In the genomic region with DNA sequence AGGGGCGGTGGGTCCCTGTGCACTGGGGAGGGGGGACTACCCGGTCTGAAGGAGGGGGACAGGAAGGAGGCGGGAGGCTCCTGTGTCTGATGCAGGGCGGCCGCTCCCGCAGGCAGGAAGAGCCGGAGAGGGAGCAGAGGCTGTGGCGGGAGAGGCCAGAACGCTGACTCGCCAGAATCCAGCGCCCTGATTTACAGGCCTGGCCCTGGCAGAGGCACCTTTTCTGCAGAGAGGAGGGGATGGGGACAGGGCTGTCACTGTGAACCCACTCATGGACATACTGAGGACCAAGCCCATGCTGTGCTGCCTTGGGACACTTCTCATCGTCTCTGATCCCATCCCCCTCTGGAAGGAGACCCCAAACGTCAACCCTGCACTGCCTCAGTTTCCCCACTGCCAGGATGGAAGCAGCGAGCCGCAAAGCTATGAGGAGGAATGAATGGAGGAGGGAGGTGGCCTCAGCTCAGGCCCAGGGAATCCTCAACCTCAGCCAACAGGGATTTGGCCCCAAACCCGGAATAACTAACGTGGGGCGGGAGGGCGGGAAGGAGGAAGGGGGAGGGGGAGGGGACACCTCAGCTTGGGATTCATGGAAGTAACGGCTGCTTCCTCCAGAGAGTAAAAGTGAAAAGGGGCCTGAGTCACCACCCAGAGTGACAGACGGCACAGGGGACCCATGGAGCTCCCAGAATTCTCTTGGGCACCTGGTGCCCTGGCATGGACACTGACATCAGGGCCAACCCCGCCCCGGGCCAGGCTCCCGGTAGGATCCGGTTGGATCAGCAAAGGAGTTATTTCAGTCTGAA, we compare ENCODE assay signal across 9 mouse cellular contexts. TPM values are rescaled to one million over a fixed set of nuclear protein-coding genes. Genes with fewer than 3 reads are reported as not detected.
DNase-seq lines count a peak whose midpoint lies in the region; ATAC-seq and TF ChIP-seq lines count a peak whose summit lies in the region.
"Had no signal": no experiment of that assay in that cellular context is flagged by ENCODE, and none has a peak within 500 bp of the region (broad histone marks: within the 10 kb centered on the region; RNA-seq: fewer than 3 reads in every experiment).

No protein-coding gene starts in this region.

- H3K4me2 ChIP-seq in hindbrain, postnatal 0 days (ENCODE audit: low read depth, low read length), result peak overlapping the region; percentile 26
- H3K4me2 ChIP-seq in limb, embryonic 11.5 days (ENCODE audit: low read depth, severe bottlenecking), result peak overlapping the region; percentile 20; the same call in 1 of the 2 replicates
- peak overlapping the region; percentile 97 for H3K4me2 ChIP-seq in myocyte (ENCODE audit: low read depth)

- H3ac ChIP-seq in myocyte (ENCODE audit: control insufficient read depth, insufficient read length), result peak overlapping the region; percentile 43

- no peaks in the 10 kb centered on the region for H3K27me3 ChIP-seq in hindbrain, postnatal 0 days (ENCODE audit: insufficient read depth, low read length)
- H3K27me3 ChIP-seq in limb, embryonic 11.5 days (ENCODE audit: control insufficient read depth, insufficient read depth, low read length), result peaks cover 40% of the 10 kb centered on the region
- H3K27me3 ChIP-seq in myocyte (ENCODE audit: control insufficient read depth, insufficient read depth, insufficient read length), result no peaks in the 10 kb centered on the region

- no peak overlapping the region; the same call in 1 of the 2 replicates for H3K9ac ChIP-seq in hindbrain, postnatal 0 days (replicated peaks; ENCODE audit: low read length)
- H3K9ac ChIP-seq in limb, embryonic 11.5 days (ENCODE audit: low read length), result no peak overlapping the region

- WGBS in hindbrain, postnatal 0 days, result 7% methylated on average over 23 of the region's 25 CpGs
- WGBS in limb, embryonic 11.5 days, result 3% methylated on average over 25 of the region's 25 CpGs

- H3K36me3 ChIP-seq in hindbrain, postnatal 0 days (ENCODE audit: insufficient read depth, low read length), result no peaks in the 10 kb centered on the region
- H3K36me3 ChIP-seq in limb, embryonic 11.5 days (ENCODE audit: control insufficient read depth, insufficient read depth, low read length), result no peaks in the 10 kb centered on the region
- H3K36me3 ChIP-seq in myocyte (ENCODE audit: control insufficient read depth, insufficient read depth), result no peaks in the 10 kb centered on the region

- peak overlapping the region; percentile 54; the same call in 1 of the 2 replicates for H3K27ac ChIP-seq in hindbrain, postnatal 0 days
- H3K27ac ChIP-seq in limb, embryonic 11.5 days (replicated peaks; ENCODE audit: low read depth, low read length), result no peak overlapping the region
- H3K27ac ChIP-seq: macrophage had no signal

- peaks cover 9% of the 10 kb centered on the region for H3K4me1 ChIP-seq in hindbrain, postnatal 0 days (ENCODE audit: insufficient read depth, low read length)
- H3K4me1 ChIP-seq in limb, embryonic 11.5 days (ENCODE audit: control insufficient read depth, insufficient read depth, low read length), result peaks cover 10% of the 10 kb centered on the region

- peak; percentile 13 for DNase-seq in right cerebral cortex, postnatal 25 days
- DNase-seq in right cerebral cortex, postnatal 36 days (ENCODE audit: low spot score in 2 of 2), result no peak
- DNase-seq in cerebellum, postnatal 14 days, result peak; percentile 84 to 86
- peak; percentile 88 for DNase-seq in gastrocnemius, postnatal 25 days
- DNase-seq in hindbrain, postnatal 0 days (ENCODE audit: low spot score), result peak; percentile 51
- peak; percentile 29 for DNase-seq in limb, embryonic 11.5 days (ENCODE audit: low spot score)

- H3K4me3 ChIP-seq in hindbrain, postnatal 0 days (ENCODE audit: low read length), result 0 out of 2 replicates have a peak overlapping the region, but pooled peaks have one; percentile 4
- no peak overlapping the region for H3K4me3 ChIP-seq in limb, embryonic 11.5 days (ENCODE audit: low read depth, low read length)
- H3K4me3 ChIP-seq in myocyte, result peak overlapping the region; percentile 91

- H3K9me3 ChIP-seq in hindbrain, postnatal 0 days (ENCODE audit: low read length), result no peaks in the 10 kb centered on the region
- no peaks in the 10 kb centered on the region for H3K9me3 ChIP-seq in limb, embryonic 11.5 days (ENCODE audit: control insufficient read depth, low read length)

- peaks cover 94% of the 10 kb centered on the region for H3K79me2 ChIP-seq in myocyte (ENCODE audit: control insufficient read depth, insufficient read depth)

- no peak for TF ChIP-seq CTCF in hindbrain, postnatal 0 days (IDR thresholded peaks at IDR 0.05; ENCODE audit: low read depth)

- TF ChIP-seq POLR2A in myocyte (IDR thresholded peaks at IDR 0.05; ENCODE audit: insufficient read length, low read depth), result no peak

- peak; percentile 9; the same call in 1 of the 2 replicates for ATAC-seq in hindbrain, postnatal 0 days
- no peak for ATAC-seq in limb, embryonic 11.5 days (ENCODE audit: insufficient number of reproducible peaks, low FRiP score, low TSS enrichment, low read depth)
- no peak for ATAC-seq in activated CD4-positive, CD25-positive, alpha-beta regulatory T cell, adult 4 months

TF ChIP-seq in myocyte, 11 proteins besides CTCF, POLR2A, EP300 and RAD21:
- TF ChIP-seq MYOD1 (IDR thresholded peaks at IDR 0.05; ENCODE audit: control insufficient read depth in 1 of 3, insufficient read length in 2 of 3, low read depth in 2 of 3) (peak in 1 of 3 experiments; percentile 34), POLR2AphosphoS2 (IDR thresholded peaks at IDR 0.05; ENCODE audit: insufficient read length, low read depth) (peak; percentile 9), TCF3 (IDR thresholded peaks at IDR 0.05; ENCODE audit: insufficient read length, low read depth) (no peak), MYOG (IDR thresholded peaks at IDR 0.05; ENCODE audit: control insufficient read depth in 1 of 3, insufficient read depth in 1 of 3, insufficient read length in 2 of 3, low read depth in 2 of 3) (peak in 1 of 3 experiments; percentile 44), USF1 (IDR thresholded peaks at IDR 0.05; ENCODE audit: low read depth) (no peak)

RNA-seq across cellular contexts. Expression of a gene that starts 31.0 kb away (rescaled TPM):
- total RNA-seq in gastrocnemius, postnatal 25 days (2021), result 100 to 1,000 TPM; 215 to 268 TPM
- total RNA-seq in hindbrain, postnatal 0 days (2014; rRNA removed), result 17.2 and 26.5 TPM in 2 replicates
- polyA plus RNA-seq in hindbrain, postnatal 0 days (2015; fragmentation: Nextera tagmentation; extraction: Ambion mirVana), result 33.8 and 34.6 TPM in 2 replicates
- polyA plus RNA-seq in limb, embryonic 11.5 days (2014; fragmentation: Nextera tagmentation; extraction: Ambion mirVana), result 16.7 and 18.7 TPM in 2 replicates
- polyA plus RNA-seq in myocyte (2012; fragmentation: generic; extraction: Trizol), result 115 TPM
- polyA plus RNA-seq in activated CD4-positive, CD25-positive, alpha-beta regulatory T cell, adult 4 months (2017; shearing (Covaris generic)), result 10 to 100 TPM; 15.2 to 16.0 TPM

RNA-seq across cellular contexts. Expression of a gene that starts 31.6 kb away (rescaled TPM):
- under 1 TPM in 1 of 2 experiments, not detected in 1; 0.67 TPM for total RNA-seq in gastrocnemius, postnatal 25 days (2021)
- total RNA-seq in hindbrain, postnatal 0 days (2014; rRNA removed), result 2.9 and 3.7 TPM in 2 replicates
- polyA plus RNA-seq in hindbrain, postnatal 0 days (2015; fragmentation: Nextera tagmentation; extraction: Ambion mirVana), result 1.4 and 1.7 TPM in 2 replicates
- polyA plus RNA-seq in limb, embryonic 11.5 days (2014; fragmentation: Nextera tagmentation; extraction: Ambion mirVana), result 3.4 and 3.5 TPM in 2 replicates
- polyA plus RNA-seq in myocyte (2012; fragmentation: generic; extraction: Trizol), result 0.30 TPM
- 10 to 100 TPM in 1 of 2 experiments, 1 to 10 TPM in 1; 7.3 to 13.3 TPM for polyA plus RNA-seq in activated CD4-positive, CD25-positive, alpha-beta regulatory T cell, adult 4 months (2017; shearing (Covaris generic))

RNA-seq across cellular contexts. Expression of a gene that starts 35.6 kb away (rescaled TPM):
- under 1 TPM in 1 of 2 experiments, not detected in 1; 0.59 TPM for total RNA-seq in gastrocnemius, postnatal 25 days (2021)
- 7.5 TPM in 2 replicates for total RNA-seq in hindbrain, postnatal 0 days (2014; rRNA removed)
- polyA plus RNA-seq in hindbrain, postnatal 0 days (2015; fragmentation: Nextera tagmentation; extraction: Ambion mirVana), result 2.7 and 4.0 TPM in 2 replicates
- 0.40 and 1.0 TPM in 2 replicates for polyA plus RNA-seq in limb, embryonic 11.5 days (2014; fragmentation: Nextera tagmentation; extraction: Ambion mirVana)
- polyA plus RNA-seq in myocyte (2012; fragmentation: generic; extraction: Trizol), result 0.73 TPM
- polyA plus RNA-seq in activated CD4-positive, CD25-positive, alpha-beta regulatory T cell, adult 4 months (2017; shearing (Covaris generic)), result 1 to 10 TPM in 1 of 2 experiments, not detected in 1; 1.4 TPM

RNA-seq across cellular contexts. Expression of a gene that starts 40.2 kb away (rescaled TPM):
- total RNA-seq in gastrocnemius, postnatal 25 days (2021), result 1 to 10 TPM in 1 of 2 experiments, under 1 TPM in 1; 0.78 to 1.0 TPM
- total RNA-seq in hindbrain, postnatal 0 days (2014; rRNA removed), result 2.1 and 3.3 TPM in 2 replicates
- 5.3 and 7.0 TPM in 2 replicates for polyA plus RNA-seq in hindbrain, postnatal 0 days (2015; fragmentation: Nextera tagmentation; extraction: Ambion mirVana)
- 2.1 and 2.8 TPM in 2 replicates for polyA plus RNA-seq in limb, embryonic 11.5 days (2014; fragmentation: Nextera tagmentation; extraction: Ambion mirVana)
- 1.7 TPM for polyA plus RNA-seq in myocyte (2012; fragmentation: generic; extraction: Trizol)
- polyA plus RNA-seq in activated CD4-positive, CD25-positive, alpha-beta regulatory T cell, adult 4 months (2017; shearing (Covaris generic)), result 1 to 10 TPM; 1.1 to 1.2 TPM

RNA-seq across cellular contexts. Expression of a gene that starts 40.2 kb away (rescaled TPM):
- 10 to 100 TPM; 41.1 to 41.2 TPM for total RNA-seq in gastrocnemius, postnatal 25 days (2021)
- total RNA-seq in hindbrain, postnatal 0 days (2014; rRNA removed), result 146 TPM in 2 replicates
- 111 and 114 TPM in 2 replicates for polyA plus RNA-seq in hindbrain, postnatal 0 days (2015; fragmentation: Nextera tagmentation; extraction: Ambion mirVana)
- polyA plus RNA-seq in limb, embryonic 11.5 days (2014; fragmentation: Nextera tagmentation; extraction: Ambion mirVana), result 53.7 and 55.7 TPM in 2 replicates
- polyA plus RNA-seq in myocyte (2012; fragmentation: generic; extraction: Trizol), result 103 TPM
- 10 to 100 TPM; 12.7 to 13.7 TPM for polyA plus RNA-seq in activated CD4-positive, CD25-positive, alpha-beta regulatory T cell, adult 4 months (2017; shearing (Covaris generic))

Comparison
In these comparisons a context has a peak if more than half of its experiments do, and no peak if none do; other contexts are left out.
1. DNase-seq: peak in right cerebral cortex, postnatal 25 days (single experiment), cerebellum, postnatal 14 days (2 of 2), gastrocnemius, postnatal 25 days (single experiment), hindbrain, postnatal 0 days (single experiment) and limb, embryonic 11.5 days (single experiment); none in right cerebral cortex, postnatal 36 days (0 of 2).
2. H3K4me2 ChIP-seq: peak in every context shown above with its lines; median percentile 97 in myocyte; 26 in hindbrain, postnatal 0 days; 20 in limb, embryonic 11.5 days.